Mouse (Mus musculus): ENCODE results near the gene C2cd4d.

DNA sequence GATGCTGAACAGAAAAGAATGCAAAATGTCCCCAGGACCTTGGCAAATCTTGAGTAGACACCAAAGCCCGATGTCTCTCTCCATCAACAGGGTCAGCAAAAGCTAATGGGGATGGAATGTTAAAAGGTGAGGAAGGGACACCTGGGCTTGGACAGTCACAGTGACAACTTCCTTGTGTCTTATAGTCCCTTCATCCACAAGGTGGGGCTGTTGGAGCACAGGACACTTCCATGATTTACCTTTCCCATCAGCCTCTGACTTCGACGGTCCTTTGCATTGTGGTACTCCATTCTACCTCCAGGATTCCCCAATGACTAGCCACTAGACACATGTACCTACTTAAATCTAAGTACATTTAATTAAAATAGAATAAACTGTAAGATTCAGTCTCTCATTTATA is 33.6 kb upstream of the C2cd4d start:
- TF ChIP-seq POLR2A (IDR thresholded peaks at IDR 0.05; ENCODE audit: low read depth, low read length): no peak
- TF ChIP-seq CTCF (IDR thresholded peaks at IDR 0.05; ENCODE audit: extremely low read depth, insufficient read depth, insufficient read length, insufficient replicate concordance): no peak
